Mouse (Mus musculus) liver, embryonic 14.5 days (tissue): ENCODE data around the gene Csta1. TPM values are rescaled to one million over a fixed set of nuclear protein-coding genes. Genes with fewer than 3 reads are reported as not detected.
"Not testable (repeated sequence)": the region's sequence is repeated elsewhere in the genome, so short reads cannot be mapped to it uniquely, and the experiment has no call there.

ENCODE experiments used
- ATAC-seq: fragments of 200-750 bp; cut with Nextera tagmentation; 2 replicates; pipeline ENCODE4 v1.8.0; 2017; ENCODE audit warnings: moderate number of reproducible peaks, mild to moderate bottlenecking, moderate library complexity; ENCODE audit not compliant: insufficient read depth
- DNase-seq, 3 experiments: peaks; one replicate each; pipeline ENCODE4 v3.0.0-alpha.2; 2012 to 2013; ENCODE audit warnings: low read depth in 3 of 3, low spot score in 3 of 3
- H3K27ac ChIP-seq: fragments of 300-500 bp; sonication (generic); 2 replicates; pipeline ENCODE4 v1.5.1; 2014; ENCODE audit warnings: moderate library complexity, mild to moderate bottlenecking, control low read depth, inconsistent platforms
- H3K27me3 ChIP-seq: fragments of 300-500 bp; sonication (generic); 2 replicates; pipeline ENCODE4 v1.6.1; 2014; ENCODE audit warnings: mild to moderate bottlenecking, low read length, moderate library complexity; ENCODE audit not compliant: control insufficient read depth, insufficient read depth
- H3K36me3 ChIP-seq: fragments of 300-500 bp; sonication (generic); replicated peaks from 2 replicates; pipeline ENCODE4 v1.6.1; 2014; ENCODE audit warnings: low read depth; ENCODE audit not compliant: control insufficient read depth, insufficient read depth
- H3K4me1 ChIP-seq, 2 experiments: fragments of 200-500 bp in 1 of 2; fragments of 300-500 bp in 1 of 2; sonication (generic) in 1 of 2; replicated peaks; 2 replicates each; pipeline ENCODE4 v1.6.1; 2012 to 2014; ENCODE audit warnings: antibody characterized with exemption in 1 of 2, inconsistent platforms in 1 of 2, low read length in 1 of 2; ENCODE audit not compliant: control insufficient read depth in 2 of 2, insufficient read depth in 2 of 2
- H3K4me2 ChIP-seq: fragments of 300-500 bp; sonication (generic); 2 replicates; pipeline ENCODE4 v1.6.1; 2014; ENCODE audit warnings: low read depth, mild to moderate bottlenecking, control low read depth, moderate library complexity
- H3K4me3 ChIP-seq, 2 experiments: fragments of 200-500 bp in 1 of 2; fragments of 300-500 bp in 1 of 2; sonication (generic) in 1 of 2; 2 replicates each; pipeline ENCODE4 v1.5.1; 2012 to 2014; ENCODE audit warnings: low read depth in 2 of 2, low read length in 2 of 2, mild to moderate bottlenecking in 2 of 2, control low read depth in 1 of 2, inconsistent platforms in 1 of 2, moderate library complexity in 1 of 2; ENCODE audit not compliant: insufficient read depth in 1 of 2
- H3K9ac ChIP-seq: fragments of 300-500 bp; sonication (generic); replicated peaks from 2 replicates; pipeline ENCODE4 v1.6.1; 2014; ENCODE audit warnings: mild to moderate bottlenecking, control low read depth, moderate library complexity
- H3K9me3 ChIP-seq: fragments of 300-500 bp; sonication (generic); 2 replicates; pipeline ENCODE4 v1.6.1; 2016; ENCODE audit warnings: low read length, mixed read lengths; ENCODE audit not compliant: control insufficient read depth
- CTCF ChIP-seq: IDR thresholded peaks from 2 replicates; pipeline ENCODE4 v1.5.1; 2016; ENCODE audit warnings: antibody characterized with exemption, low read depth, control low read depth
- EP300 ChIP-seq: IDR thresholded peaks from 2 replicates; pipeline ENCODE4 v1.6.1; 2016; ENCODE audit warnings: antibody characterized with exemption, low read depth
- WGBS: fragments of 180-500 bp; shearing (Covaris S2); extraction: QIAGEN DNeasy Blood & Tissue Kit; methylation state at CpG from one replicate; pipeline ENCODE4 v1.1.7; 2014; ENCODE audit not compliant: insufficient replicate concordance; 5-methylcytosine and 5-hydroxymethylcytosine counted together
- polyA plus RNA-seq, 2 experiments: library from polyadenylated mRNA; depleted of rRNA in 1 of 2; stranded (reverse) in 1 of 2; unstranded in 1 of 2; fragments of >200 nt; fragmentation: Nextera tagmentation in 1 of 2; extraction: Ambion mirVana in 1 of 2; gene quantifications; 2 replicates each; pipeline versions ENCODE4 v1.2.1 to v1.2.3; 2012 to 2014

The Csta1 gene
- polyA plus RNA-seq, 2 experiments, result not detected

DNA sequence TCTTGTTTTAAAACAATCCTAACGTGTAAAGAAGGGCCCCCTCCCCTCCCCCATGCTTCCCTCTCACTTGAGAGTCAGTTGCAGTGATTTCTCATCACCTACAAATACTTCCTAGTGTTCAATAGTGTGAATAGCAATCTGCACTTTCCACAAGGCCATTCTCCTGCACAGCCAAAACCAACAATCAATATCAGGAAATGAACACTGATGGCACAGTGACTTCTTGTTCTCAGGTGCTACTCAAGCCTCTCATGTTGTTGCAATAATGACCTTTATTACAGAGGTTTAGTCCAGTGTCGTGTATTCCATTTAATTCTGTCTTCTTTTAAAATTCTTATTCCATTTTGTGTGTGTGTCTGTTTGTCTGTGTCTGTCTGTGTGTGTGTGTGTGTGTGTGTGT is 7.2 kb upstream of the Csta1 start:
- TF ChIP-seq CTCF (no peak), EP300 (no peak)
- 46% methylated on average over 2 of the region's 2 CpGs for WGBS

DNA sequence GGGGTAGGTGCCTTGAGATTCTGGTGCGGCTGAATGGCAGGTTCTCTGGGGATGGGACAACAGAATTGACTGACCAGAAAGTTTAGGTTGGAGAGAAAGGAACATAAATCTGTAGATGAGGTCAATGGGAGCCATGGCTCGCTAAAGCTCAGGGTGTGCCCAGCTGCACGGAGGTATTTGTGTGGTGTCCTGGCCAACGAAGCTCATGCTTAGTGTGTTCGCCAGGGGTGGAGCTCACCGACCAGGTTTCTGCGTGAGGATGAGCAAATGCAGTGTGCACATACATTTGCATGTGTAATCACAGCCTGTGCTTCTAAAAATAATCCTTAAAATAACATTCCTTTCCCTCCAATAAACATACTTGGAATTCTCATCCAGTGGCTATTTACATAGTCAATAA is 2.9 kb downstream of the Csta1 start:
- ATAC-seq, result no peak
- H3K9ac ChIP-seq, result no peak overlapping the region

More for the DNA sequence above, 7.2 kb upstream of the Csta1 start:
- Histone ChIP-seq H3K9me3 (no peaks in the 10 kb centered on the region), H3K9ac (no peak overlapping the region), H3K4me1 (no peaks in the 10 kb centered on the region), H3K4me2 (no peak overlapping the region), H3K27ac (no peak overlapping the region), H3K36me3 (no peaks in the 10 kb centered on the region), H3K27me3 (no peaks in the 10 kb centered on the region), H3K4me3 (no peak overlapping the region)
- DNase-seq (no peak), ATAC-seq (no peak)

DNA sequence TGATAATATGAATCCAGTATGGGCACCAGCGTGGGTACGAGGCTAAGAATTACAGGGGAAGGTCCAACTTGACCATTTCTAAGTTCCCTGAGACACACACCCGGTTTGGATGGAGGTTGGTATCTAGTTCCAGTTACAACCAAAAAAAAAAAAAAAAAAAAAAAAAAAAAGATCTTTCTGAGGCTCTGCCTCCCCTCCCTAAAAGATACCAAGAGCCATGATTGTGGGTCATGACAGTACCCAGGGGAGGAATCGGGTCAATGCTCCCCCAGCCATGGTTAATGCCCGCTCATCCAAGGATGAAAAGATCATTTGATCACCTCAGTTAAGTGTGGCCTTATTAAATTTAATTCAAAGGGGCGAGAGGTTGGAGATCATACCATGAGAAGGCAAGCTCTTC is 15.3 kb downstream of the Csta1 start:
- H3K27me3 ChIP-seq, H3K36me3 ChIP-seq, H3K9ac ChIP-seq, ATAC-seq, H3K4me1 ChIP-seq, H3K4me2 ChIP-seq, DNase-seq, H3K9me3 ChIP-seq, H3K4me3 ChIP-seq, H3K27ac ChIP-seq: not testable (repeated sequence)
- WGBS, result 61% methylated on average over 6 of the region's 6 CpGs

More for the DNA sequence above, 2.9 kb downstream of the Csta1 start:
- DNase-seq, result no peak
- TF ChIP-seq EP300 (no peak), CTCF (no peak)
- no peaks in the 10 kb centered on the region for H3K27me3 ChIP-seq
- no peaks in the 10 kb centered on the region for H3K9me3 ChIP-seq
- no peak overlapping the region for H3K4me2 ChIP-seq
- WGBS, result 75% methylated on average over 7 of the region's 7 CpGs
- no peak overlapping the region for H3K4me3 ChIP-seq
- no peaks in the 10 kb centered on the region for H3K4me1 ChIP-seq
- no peaks in the 10 kb centered on the region for H3K36me3 ChIP-seq
- no peak overlapping the region for H3K27ac ChIP-seq

DNA sequence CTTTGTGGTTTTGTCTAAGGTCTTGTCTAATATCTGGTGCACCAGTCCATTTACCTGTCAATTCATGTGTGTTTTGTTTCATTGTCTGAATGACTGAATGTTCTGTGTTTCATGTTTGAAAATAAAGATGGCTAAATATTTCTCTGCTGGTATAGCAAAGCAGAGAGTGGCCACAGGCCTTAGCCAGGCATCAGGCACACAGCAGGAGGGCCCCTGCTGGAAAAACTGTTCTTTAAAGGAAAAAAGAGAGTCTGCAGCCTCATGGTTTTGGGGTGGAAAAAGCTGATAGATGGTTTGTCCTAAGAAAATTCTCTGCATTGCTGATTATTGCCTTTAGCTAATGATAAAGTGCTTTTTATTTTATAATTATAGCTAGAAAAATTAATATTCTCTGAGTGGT is 19.6 kb downstream of the Csta1 start:
- H3K4me2 ChIP-seq, H3K27ac ChIP-seq, H3K4me1 ChIP-seq, H3K9ac ChIP-seq, H3K27me3 ChIP-seq, H3K4me3 ChIP-seq, ATAC-seq, H3K9me3 ChIP-seq, DNase-seq, H3K36me3 ChIP-seq: not testable (repeated sequence)

DNA sequence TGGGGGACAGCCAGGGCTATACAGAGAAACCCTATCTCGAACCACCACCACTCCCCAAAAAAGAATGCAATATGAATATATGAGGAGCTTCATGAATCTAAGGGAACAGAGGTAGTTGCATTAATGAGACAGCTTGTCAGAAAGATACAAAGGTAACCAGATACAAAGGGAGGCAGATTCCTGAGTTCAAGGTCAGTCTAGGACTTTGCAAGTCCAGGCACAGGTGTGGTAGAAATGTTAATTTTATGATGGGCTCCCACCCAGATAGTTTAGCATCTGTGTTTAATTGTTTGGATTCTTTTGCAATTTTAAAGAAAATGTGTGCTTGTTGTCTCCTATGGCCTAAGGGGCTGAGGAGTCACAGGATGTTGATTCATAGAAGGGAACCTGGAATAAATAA is 28.8 kb downstream of the Csta1 start:
- Histone ChIP-seq H3K9me3 (no peaks in the 10 kb centered on the region), H3K27me3 (no peaks in the 10 kb centered on the region), H3K4me3 (no peak overlapping the region), H3K4me2 (no peak overlapping the region), H3K36me3 (no peaks in the 10 kb centered on the region), H3K27ac (no peak overlapping the region), H3K9ac (no peak overlapping the region), H3K4me1 (no peaks in the 10 kb centered on the region)
- WGBS, result 56% methylated on average over 1 of the region's 1 CpGs
- TF ChIP-seq CTCF (no peak), EP300 (no peak)
- DNase-seq, result no peak
- ATAC-seq, result no peak

DNA sequence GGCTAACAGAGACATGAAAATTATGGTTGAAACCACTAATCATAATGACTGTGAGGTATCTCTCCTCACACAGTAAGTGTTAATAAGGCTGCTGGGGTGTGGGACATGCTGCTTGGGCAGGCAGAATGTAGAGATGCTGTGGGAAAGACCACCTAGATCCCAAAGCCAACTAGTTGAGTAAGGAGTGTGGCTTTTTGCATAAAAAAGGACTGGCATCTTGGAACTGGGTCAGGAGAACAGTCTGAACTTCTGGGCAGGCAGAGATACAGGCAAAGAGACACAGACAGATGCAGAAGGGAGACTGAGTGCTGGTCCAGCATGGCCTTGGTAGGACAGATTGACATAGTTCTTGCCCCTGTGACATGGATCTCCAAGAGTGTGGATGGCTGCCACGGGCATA is 29.5 kb downstream of the Csta1 start:
- WGBS, result 38% methylated on average over 1 of the region's 1 CpGs
- DNase-seq, result no peak

DNA sequence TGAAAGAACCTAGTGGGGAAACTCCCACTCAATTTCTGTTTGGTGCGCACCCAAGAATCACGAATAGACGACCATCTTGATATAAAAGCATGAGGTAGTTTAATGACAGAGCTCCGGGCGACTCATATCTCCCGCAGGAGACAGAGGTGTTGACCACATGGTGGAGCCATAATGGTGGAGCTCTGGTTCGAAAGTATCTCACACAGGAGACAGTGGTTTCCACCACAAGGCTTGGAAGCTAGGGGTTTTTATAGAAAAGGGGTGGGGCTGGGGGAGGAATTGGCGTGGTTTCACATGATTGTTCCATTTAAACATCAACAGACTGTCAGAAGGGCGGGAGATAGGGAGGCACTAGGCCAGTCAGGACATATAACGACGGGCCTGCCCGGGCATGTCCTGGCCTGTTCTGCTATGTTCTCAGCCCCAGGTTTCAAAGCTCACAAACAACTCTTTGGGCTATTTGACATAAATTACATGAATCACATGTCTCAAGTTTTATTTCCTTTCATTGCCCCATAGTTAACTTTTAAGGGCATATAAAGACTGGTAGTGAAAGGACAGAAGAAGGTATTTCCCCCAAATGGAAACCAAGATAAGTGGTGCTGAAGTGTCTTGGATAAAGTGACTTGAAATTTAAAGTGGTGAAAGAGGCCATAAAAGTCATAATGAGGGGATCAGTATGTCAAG is 33.1 kb downstream of the Csta1 start:
- not testable (repeated sequence) for ATAC-seq, H3K27ac ChIP-seq, H3K9me3 ChIP-seq, H3K4me1 ChIP-seq, H3K9ac ChIP-seq, DNase-seq, H3K4me2 ChIP-seq, H3K27me3 ChIP-seq, H3K36me3 ChIP-seq, H3K4me3 ChIP-seq
- 77% methylated on average over 12 of the region's 12 CpGs for WGBS

More for the DNA sequence above, 29.5 kb downstream of the Csta1 start:
- no peaks in the 10 kb centered on the region for H3K27me3 ChIP-seq
- no peak overlapping the region for H3K4me3 ChIP-seq
- no peaks in the 10 kb centered on the region for H3K4me1 ChIP-seq
- no peaks in the 10 kb centered on the region for H3K9me3 ChIP-seq
- no peak for ATAC-seq
- no peak overlapping the region for H3K27ac ChIP-seq
- TF ChIP-seq EP300 (no peak), CTCF (no peak)
- H3K36me3 ChIP-seq, result no peaks in the 10 kb centered on the region
- no peak overlapping the region for H3K9ac ChIP-seq
- no peak overlapping the region for H3K4me2 ChIP-seq
